Mouse (Mus musculus): ENCODE results near the gene Mipep. TPM values are rescaled to one million over a fixed set of nuclear protein-coding genes. Genes with fewer than 3 reads are reported as not detected.

Gene Mipep
- total RNA-seq, 2 experiments from 2014 or later: 24.9 to 25.3 TPM

GRCm38 (mm10) chr14:60761801-60762200 lies 22.6 kb upstream of the Mipep start:
- H3K27ac ChIP-seq: no peak overlapping the region
- intact Hi-C loops (cut with DNase I): no loop called here
- TF ChIP-seq CTCF (IDR thresholded peaks at IDR 0.05): no peak

GRCm38 (mm10) chr14:60762754-60763153 lies 21.6 kb upstream of the Mipep start:
- DNase-seq (ENCODE audit: extremely low spot score in 1 of 2, low spot score in 2 of 2): no peak
- Histone ChIP-seq H3K4me3 (no peak overlapping the region), H3K27ac (no peak overlapping the region)
- intact Hi-C loops (cut with DNase I): no loop called here
- TF ChIP-seq CTCF (IDR thresholded peaks at IDR 0.05): no peak

More at GRCm38 (mm10) chr14:60761801-60762200, 22.6 kb upstream of the Mipep start:
- no peak for DNase-seq (ENCODE audit: extremely low spot score in 1 of 2, low spot score in 2 of 2)
- no peak overlapping the region for H3K4me3 ChIP-seq

GRCm38 (mm10) chr14:60763746-60764145 lies 20.6 kb upstream of the Mipep start:
- Histone ChIP-seq H3K4me3 (no peak overlapping the region), H3K27ac (no peak overlapping the region)
- TF ChIP-seq CTCF (IDR thresholded peaks at IDR 0.05): no peak
- intact Hi-C loops (cut with DNase I): no loop called here
- DNase-seq (ENCODE audit: extremely low spot score in 1 of 2, low spot score in 2 of 2): no peak

GRCm38 (mm10) chr14:60764526-60764925 lies 19.8 kb upstream of the Mipep start:
- H3K4me3 ChIP-seq: no peak overlapping the region
- H3K27ac ChIP-seq: no peak overlapping the region
- no peak for TF ChIP-seq CTCF (IDR thresholded peaks at IDR 0.05)
- intact Hi-C loops (cut with DNase I): no loop called here
- no peak for DNase-seq (ENCODE audit: extremely low spot score in 1 of 2, low spot score in 2 of 2)

GRCm38 (mm10) chr14:60765025-60765424 lies 19.3 kb upstream of the Mipep start:
- Histone ChIP-seq H3K4me3 (no peak overlapping the region), H3K27ac (no peak overlapping the region)
- DNase-seq (ENCODE audit: extremely low spot score in 1 of 2, low spot score in 2 of 2): no peak
- intact Hi-C loops (cut with DNase I): no loop called here
- no peak for TF ChIP-seq CTCF (IDR thresholded peaks at IDR 0.05)

GRCm38 (mm10) chr14:60767884-60768283 lies 16.5 kb upstream of the Mipep start, which contains the start of gene C1qtnf9:
Gene C1qtnf9, plus strand, starts transcription at chr14:60768134.
- no peak for TF ChIP-seq CTCF (IDR thresholded peaks at IDR 0.05)
- no peak within 1 kb of the TSS for H3K27ac ChIP-seq

GRCm38 (mm10) chr14:60769340-60769739 lies 15.0 kb upstream of the Mipep start:
- TF ChIP-seq CTCF (IDR thresholded peaks at IDR 0.05): peak; percentile 28
- DNase-seq (ENCODE audit: extremely low spot score in 1 of 2, low spot score in 2 of 2): no peak
- Histone ChIP-seq H3K27ac (no peak overlapping the region), H3K4me3 (no peak overlapping the region)
- intact Hi-C loops (cut with DNase I): no loop called here

More at GRCm38 (mm10) chr14:60767884-60768283, 16.5 kb upstream of the Mipep start, which contains the start of gene C1qtnf9:
- H3K4me3 ChIP-seq: no peak within 1 kb of the TSS
- no peak for DNase-seq (ENCODE audit: extremely low spot score in 1 of 2, low spot score in 2 of 2)
- intact Hi-C loops (cut with DNase I): no loop called here

- intact Hi-C loops (cut with DNase I): loop anchor here (2.0 to 5.0 kb wide), 3 partner anchors 60 to 258 kb away; no protein-coding TSS in a partner anchor
- DNase-seq (ENCODE audit: extremely low spot score in 1 of 2, low spot score in 2 of 2): no peak
- Histone ChIP-seq H3K4me3 (no peak overlapping the region), H3K27ac (no peak overlapping the region)
- TF ChIP-seq CTCF (IDR thresholded peaks at IDR 0.05): no peak
Observed at GRCm38 (mm10) chr14:60770594-60770993, 13.8 kb upstream of the Mipep start.

GRCm38 (mm10) chr14:60771057-60771456 lies 13.3 kb upstream of the Mipep start:
- Histone ChIP-seq H3K27ac (no peak overlapping the region), H3K4me3 (peak overlapping the region; percentile 46)
- peak; percentile 61 to 66 for DNase-seq (ENCODE audit: extremely low spot score in 1 of 2, low spot score in 2 of 2)
- intact Hi-C loops (cut with DNase I): loop anchor here (2.0 to 5.0 kb wide), 3 partner anchors 60 to 258 kb away; no protein-coding TSS in a partner anchor
- peak; percentile 95 for TF ChIP-seq CTCF (IDR thresholded peaks at IDR 0.05)

GRCm38 (mm10) chr14:60773476-60773875 lies 10.9 kb upstream of the Mipep start:
- no peak; the same call in 1 of the 2 replicates for TF ChIP-seq CTCF (IDR thresholded peaks at IDR 0.05)
- H3K4me3 ChIP-seq: no peak overlapping the region
- no peak overlapping the region for H3K27ac ChIP-seq
- intact Hi-C loops (cut with DNase I): loop anchor here (5.0 kb wide), 1 partner anchor 246 kb away; no protein-coding TSS in a partner anchor
- no peak for DNase-seq (ENCODE audit: extremely low spot score in 1 of 2, low spot score in 2 of 2)

- H3K27ac ChIP-seq: no peak overlapping the region
- no peak for TF ChIP-seq CTCF (IDR thresholded peaks at IDR 0.05)
- intact Hi-C loops (cut with DNase I): no loop called here
- DNase-seq (ENCODE audit: extremely low spot score in 1 of 2, low spot score in 2 of 2): no peak
- H3K4me3 ChIP-seq: no peak overlapping the region
Observed at GRCm38 (mm10) chr14:60776521-60776920, 7.9 kb upstream of the Mipep start.

GRCm38 (mm10) chr14:60777485-60777919 lies 6.9 kb upstream of the Mipep start:
- DNase-seq (ENCODE audit: extremely low spot score in 1 of 2, low spot score in 2 of 2): no peak

GRCm38 (mm10) chr14:60779198-60779597 lies 5.2 kb upstream of the Mipep start:
- H3K4me3 ChIP-seq: no peak overlapping the region
- H3K27ac ChIP-seq: no peak overlapping the region
- intact Hi-C loops (cut with DNase I): no loop called here
- TF ChIP-seq CTCF (IDR thresholded peaks at IDR 0.05): no peak
- DNase-seq (ENCODE audit: extremely low spot score in 1 of 2, low spot score in 2 of 2): no peak

More at GRCm38 (mm10) chr14:60777485-60777919, 6.9 kb upstream of the Mipep start:
- no peak overlapping the region for H3K27ac ChIP-seq
- no peak overlapping the region for H3K4me3 ChIP-seq
- no peak for TF ChIP-seq CTCF (IDR thresholded peaks at IDR 0.05)
- intact Hi-C loops (cut with DNase I): no loop called here
